Mouse (Mus musculus) limb, embryonic 10.5 days (tissue): Measurements from ENCODE around the gene Atf6b. TPM values are rescaled to one million over a fixed set of nuclear protein-coding genes. Genes with fewer than 3 reads are reported as not detected.
A peak's percentile ranks its signal among the peaks of the same experiment; 100 is the strongest.

Experiments
- DNase-seq: peaks from one replicate; pipeline ENCODE4 v3.0.0-alpha.2; 2017; ENCODE audit warnings: low spot score
- H3K27ac ChIP-seq: fragments of 300-500 bp; sonication (generic); 2 replicates; pipeline ENCODE4 v1.5.1; 2016; ENCODE audit warnings: mild to moderate bottlenecking
- H3K27me3 ChIP-seq: fragments of 300-500 bp; sonication (generic); 2 replicates; pipeline ENCODE4 v1.6.1; 2016; ENCODE audit warnings: low read depth, mild to moderate bottlenecking; ENCODE audit not compliant: poor library complexity, severe bottlenecking
- H3K36me3 ChIP-seq: fragments of 300-500 bp; sonication (generic); 2 replicates; pipeline ENCODE4 v1.6.1; 2016; ENCODE audit warnings: mild to moderate bottlenecking, moderate library complexity
- H3K4me1 ChIP-seq: fragments of 300-500 bp; sonication (generic); 2 replicates; pipeline ENCODE4 v1.6.1; 2016
- H3K4me3 ChIP-seq: fragments of 300-500 bp; sonication (generic); 2 replicates; pipeline ENCODE4 v1.5.1; 2016; ENCODE audit warnings: mild to moderate bottlenecking, moderate library complexity
- H3K9me3 ChIP-seq: fragments of 300-500 bp; sonication (generic); replicated peaks from 2 replicates; pipeline ENCODE4 v1.6.1; 2016; ENCODE audit warnings: mild to moderate bottlenecking
- WGBS: fragments of 180-500 bp; shearing (Covaris S2); methylation state at CpG from one replicate; pipeline ENCODE4 v1.1.7; 2016; 5-methylcytosine and 5-hydroxymethylcytosine counted together
- polyA plus RNA-seq: library from polyadenylated mRNA; unstranded; fragments of >200 nt; fragmentation: Nextera tagmentation; extraction: Ambion mirVana; gene quantifications from 2 replicates; pipeline ENCODE4 v1.2.1, GENCODE M21; 2016

The Atf6b gene
- polyA plus RNA-seq, 1 experiment from 2014 or later: 101 TPM

DNA sequence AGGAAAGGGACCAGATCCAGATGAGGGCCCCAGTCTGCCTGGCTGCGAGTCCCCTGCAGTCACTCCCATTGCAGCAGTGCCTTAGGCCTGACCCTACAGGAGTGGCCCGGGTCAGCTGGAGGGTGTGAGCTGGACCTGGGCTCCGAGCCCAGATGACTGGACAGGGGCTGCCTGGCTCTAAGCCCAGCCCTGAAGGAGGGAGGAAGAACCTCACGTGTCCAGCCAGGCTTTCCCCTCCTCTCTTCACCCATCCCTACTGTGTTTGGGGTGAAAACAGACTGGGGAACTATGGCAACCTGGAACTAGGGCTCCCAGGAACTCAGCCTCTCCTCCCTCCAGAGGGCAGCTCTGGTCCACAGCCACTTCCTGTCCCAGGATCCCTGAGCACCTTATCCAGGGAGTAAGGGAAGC lies 8.6 kb downstream of the Atf6b start:
- Histone ChIP-seq H3K36me3 (peaks cover 53% of the 10 kb centered on the region), H3K4me3 (no peak overlapping the region), H3K27ac (no peak overlapping the region), H3K4me1 (peaks cover 29% of the 10 kb centered on the region), H3K9me3 (no peaks in the 10 kb centered on the region), H3K27me3 (peaks cover 22% of the 10 kb centered on the region)
- 72% methylated on average over 4 of the region's 4 CpGs for WGBS
- no peak for DNase-seq

DNA sequence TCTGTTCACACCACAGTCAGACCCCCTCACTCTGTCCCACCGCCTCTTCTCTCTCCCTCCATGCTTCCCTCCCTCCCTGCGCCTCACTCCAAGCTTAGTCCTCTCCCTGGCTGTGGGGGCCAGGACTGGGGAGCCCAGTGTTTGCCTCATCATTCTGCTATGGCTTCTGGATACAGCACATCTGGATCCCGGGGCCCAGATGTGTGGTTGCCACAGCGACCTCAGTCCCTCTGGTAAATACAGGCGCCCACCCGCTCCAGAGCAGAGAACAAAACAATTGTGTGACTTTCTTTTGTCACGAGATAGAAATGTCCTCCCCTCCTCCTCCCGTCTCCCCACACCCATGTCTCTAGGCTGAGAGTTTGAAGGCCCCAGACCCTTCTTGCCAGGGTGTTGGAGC lies 9.7 kb downstream of the Atf6b start:
- peaks cover 43% of the 10 kb centered on the region for H3K36me3 ChIP-seq
- H3K4me3 ChIP-seq: no peak overlapping the region
- H3K4me1 ChIP-seq: peaks cover 40% of the 10 kb centered on the region
- no peak for DNase-seq
- peaks cover 33% of the 10 kb centered on the region for H3K27me3 ChIP-seq
- peak overlapping the region; percentile 36; the same call in 1 of the 2 replicates for H3K27ac ChIP-seq
- H3K9me3 ChIP-seq: no peaks in the 10 kb centered on the region
- WGBS: 73% methylated on average over 8 of the region's 8 CpGs

DNA sequence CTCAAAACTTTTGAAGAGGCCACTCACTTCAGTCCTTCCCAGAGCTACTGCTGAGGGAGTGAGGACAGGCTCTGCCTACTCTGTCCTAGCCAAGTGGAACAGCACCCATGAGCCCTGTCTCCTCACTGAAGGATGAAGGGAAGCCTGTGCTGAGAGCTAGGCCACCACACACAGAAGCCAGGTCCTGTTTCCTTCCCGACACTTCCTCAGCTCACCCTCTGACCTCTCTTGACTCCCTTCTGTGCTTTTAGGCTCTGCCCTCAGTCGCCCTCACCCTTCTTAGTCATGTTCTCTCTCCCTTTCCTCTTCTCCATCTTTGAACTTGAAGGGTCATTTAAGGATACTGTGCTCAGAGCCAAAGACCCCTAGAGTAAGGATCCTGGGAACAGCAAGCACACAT lies 10.3 kb downstream of the Atf6b start:
- no peak overlapping the region for H3K4me3 ChIP-seq
- DNase-seq: no peak
- H3K27me3 ChIP-seq: peaks cover 34% of the 10 kb centered on the region
- no peak overlapping the region for H3K27ac ChIP-seq
- peaks cover 36% of the 10 kb centered on the region for H3K36me3 ChIP-seq
- H3K9me3 ChIP-seq: no peaks in the 10 kb centered on the region
- WGBS: 28% methylated on average over 2 of the region's 2 CpGs
- H3K4me1 ChIP-seq: peaks cover 40% of the 10 kb centered on the region

DNA sequence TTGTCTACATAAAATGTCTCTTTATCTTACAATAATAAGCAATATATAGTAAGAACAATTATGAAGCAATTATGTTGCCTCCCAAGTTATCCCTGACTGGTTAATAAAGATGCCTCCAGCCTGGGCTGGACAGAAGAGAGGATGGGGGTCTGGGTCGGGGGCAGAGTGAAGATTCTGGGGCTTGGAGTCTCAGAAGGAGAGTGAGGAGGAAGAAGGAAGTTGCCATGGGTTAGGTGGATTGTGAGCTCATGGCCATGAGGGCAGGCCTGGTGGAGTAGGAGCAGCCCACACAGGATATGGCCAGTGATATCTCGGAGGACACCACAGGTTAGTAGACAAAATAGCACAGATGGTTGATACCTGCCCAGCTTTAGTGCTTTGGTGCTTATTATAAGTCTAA lies 11.2 kb downstream of the Atf6b start:
- Histone ChIP-seq H3K36me3 (peaks cover 28% of the 10 kb centered on the region), H3K9me3 (no peaks in the 10 kb centered on the region), H3K27me3 (peaks cover 38% of the 10 kb centered on the region), H3K27ac (no peak overlapping the region), H3K4me1 (peaks cover 40% of the 10 kb centered on the region), H3K4me3 (no peak overlapping the region)
- 85% methylated on average over 2 of the region's 2 CpGs for WGBS
- DNase-seq: no peak

DNA sequence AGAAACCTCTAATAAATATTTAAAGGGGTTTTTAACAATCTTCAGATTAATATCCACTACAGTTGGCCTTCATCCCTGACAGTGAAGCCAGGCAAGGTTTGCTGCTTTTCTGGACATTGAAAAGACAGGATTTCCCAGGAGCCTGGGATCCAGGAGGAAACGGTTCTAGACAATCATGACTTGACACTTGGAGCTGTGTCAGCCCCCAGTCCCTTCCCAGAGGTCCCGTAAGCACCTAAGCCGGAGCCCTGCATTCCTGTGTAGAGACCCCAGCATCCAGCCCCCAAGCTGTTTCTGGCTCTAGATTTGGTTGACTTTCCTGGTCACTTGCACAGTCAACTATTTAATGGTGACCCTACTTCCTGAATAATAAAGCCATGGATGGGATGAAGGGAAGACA lies 11.6 kb downstream of the Atf6b start:
- 85% methylated on average over 3 of the region's 3 CpGs for WGBS
- H3K36me3 ChIP-seq: peaks cover 23% of the 10 kb centered on the region
- H3K27ac ChIP-seq: no peak overlapping the region
- H3K27me3 ChIP-seq: peaks cover 41% of the 10 kb centered on the region
- no peak for DNase-seq
- H3K4me3 ChIP-seq: no peak overlapping the region
- peaks cover 40% of the 10 kb centered on the region for H3K4me1 ChIP-seq
- no peaks in the 10 kb centered on the region for H3K9me3 ChIP-seq

DNA sequence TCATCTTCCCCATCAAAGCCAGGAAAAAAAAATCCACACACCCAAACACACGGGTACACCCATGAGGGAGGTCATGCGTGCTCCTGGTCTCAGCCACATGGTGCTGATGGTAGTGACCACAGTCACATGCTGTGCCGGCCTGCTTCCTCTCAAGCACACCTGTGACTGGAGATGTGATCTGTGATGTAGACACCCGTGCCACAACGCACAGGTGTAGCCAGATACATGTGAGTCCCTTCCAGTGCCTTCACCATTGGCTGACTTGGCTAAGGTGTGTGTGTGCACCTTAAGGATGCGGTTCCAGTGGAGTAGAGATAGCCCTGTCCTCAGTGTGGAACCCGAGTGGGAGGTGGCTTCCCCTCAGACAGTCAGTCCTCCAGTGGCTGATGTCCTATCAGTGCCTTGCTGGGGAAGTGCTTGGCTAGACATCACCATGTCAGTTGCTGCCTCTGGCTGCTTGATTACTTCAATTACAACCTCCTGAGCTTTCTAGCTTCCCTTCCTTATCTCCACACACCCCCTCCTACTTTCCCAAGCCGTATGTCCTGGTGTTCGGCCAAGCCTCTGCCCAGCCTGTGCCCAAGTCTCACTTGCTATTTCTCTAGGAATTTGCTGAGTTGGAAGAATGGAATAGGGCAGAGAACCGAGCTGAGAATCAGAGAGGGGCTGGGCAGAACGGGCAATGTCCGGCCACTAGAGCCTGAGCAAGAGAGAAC lies 12.4 kb downstream of the Atf6b start:
- DNase-seq: no peak
- Histone ChIP-seq H3K36me3 (peaks cover 16% of the 10 kb centered on the region), H3K9me3 (no peaks in the 10 kb centered on the region), H3K27ac (no peak overlapping the region), H3K4me3 (no peak overlapping the region), H3K4me1 (peaks cover 40% of the 10 kb centered on the region), H3K27me3 (peaks cover 49% of the 10 kb centered on the region)
- WGBS: 67% methylated on average over 12 of the region's 12 CpGs

DNA sequence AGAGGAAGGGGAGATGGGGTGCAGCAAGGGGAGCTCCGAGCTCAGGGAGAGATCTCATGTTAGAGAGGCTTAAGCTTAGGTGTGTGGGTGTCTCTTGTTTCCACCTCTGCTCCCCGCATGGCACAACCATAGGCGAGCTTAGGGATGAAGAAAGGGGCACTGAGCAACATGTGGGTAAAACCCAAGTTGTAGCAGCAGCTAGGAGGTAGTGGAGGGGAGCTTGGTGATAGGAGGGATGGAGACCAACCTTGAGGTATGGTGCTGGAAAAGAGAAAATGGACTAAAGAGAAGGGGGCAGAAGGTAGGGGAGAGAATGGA lies 12.9 kb downstream of the Atf6b start:
- H3K36me3 ChIP-seq: peaks cover 11% of the 10 kb centered on the region
- peaks cover 40% of the 10 kb centered on the region for H3K4me1 ChIP-seq
- peaks cover 49% of the 10 kb centered on the region for H3K27me3 ChIP-seq
- WGBS: 63% methylated on average over 3 of the region's 3 CpGs
- H3K4me3 ChIP-seq: no peak overlapping the region
- H3K9me3 ChIP-seq: no peaks in the 10 kb centered on the region
- DNase-seq: no peak
- H3K27ac ChIP-seq: no peak overlapping the region

DNA sequence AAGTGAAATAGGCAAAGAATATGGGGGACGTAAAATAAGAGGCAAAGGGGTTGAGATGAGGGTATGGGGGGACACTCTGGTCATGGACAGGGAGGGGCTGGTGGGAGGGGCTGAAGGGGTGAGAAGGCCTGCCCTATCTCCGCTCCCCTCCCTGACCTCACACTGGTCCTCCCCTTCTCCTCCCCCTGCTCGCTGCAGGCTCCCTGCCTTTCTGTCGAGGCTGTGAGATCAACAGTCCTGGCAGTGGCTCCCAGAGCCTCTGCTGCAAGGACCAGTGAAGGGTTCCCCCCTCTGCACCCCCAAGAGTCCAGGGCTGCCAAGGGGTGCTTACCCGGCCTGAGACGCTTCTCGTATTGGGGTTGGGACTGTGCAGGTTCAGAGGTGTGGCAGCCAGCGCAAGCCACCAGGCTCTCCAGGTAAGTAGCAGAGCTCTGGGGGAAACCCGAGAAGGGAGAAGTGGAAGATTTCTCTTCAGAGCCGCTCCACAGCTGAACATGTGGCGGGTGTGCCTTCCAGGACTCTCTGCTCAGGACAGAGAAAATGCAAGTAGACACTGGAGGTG lies 13.4 kb downstream of the Atf6b start:
- Histone ChIP-seq H3K4me1 (peaks cover 37% of the 10 kb centered on the region), H3K4me3 (peak overlapping the region; percentile 30; the same call in 1 of the 2 replicates), H3K27ac (no peak overlapping the region), H3K36me3 (peaks cover 6% of the 10 kb centered on the region; the same call in 1 of the 2 replicates), H3K27me3 (peaks cover 51% of the 10 kb centered on the region), H3K9me3 (no peaks in the 10 kb centered on the region)
- no peak for DNase-seq
- WGBS: 39% methylated on average over 10 of the region's 11 CpGs

DNA sequence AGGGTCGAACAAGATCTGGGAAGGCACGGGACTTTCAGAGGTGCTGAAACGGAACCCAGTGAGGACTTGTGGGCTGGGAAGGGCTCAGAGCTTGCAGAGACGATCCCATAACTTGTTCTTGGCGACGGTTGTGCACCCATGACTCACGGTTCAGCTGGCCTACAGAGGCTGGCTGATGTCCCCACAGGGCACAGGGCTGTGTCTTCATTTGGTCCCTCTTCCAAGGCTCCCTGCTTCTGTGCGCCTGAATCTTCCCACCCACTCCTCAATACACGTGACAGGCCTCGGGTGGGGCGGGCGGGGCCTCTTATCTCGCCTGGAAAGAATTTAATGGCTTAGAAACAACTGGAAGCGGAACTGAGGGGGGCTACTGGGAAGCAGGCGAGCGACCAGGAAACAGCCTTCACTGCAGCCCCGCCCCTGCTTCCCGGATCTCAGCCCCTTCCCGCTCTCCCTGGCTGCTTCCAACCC lies 14.2 kb downstream of the Atf6b start:
- H3K27me3 ChIP-seq: peaks cover 54% of the 10 kb centered on the region
- H3K4me1 ChIP-seq: peaks cover 31% of the 10 kb centered on the region
- 7% methylated on average over 19 of the region's 19 CpGs for WGBS
- no peaks in the 10 kb centered on the region for H3K9me3 ChIP-seq
- H3K4me3 ChIP-seq: peak overlapping the region; percentile 30
- H3K27ac ChIP-seq: no peak overlapping the region
- 0 out of 2 replicates have a peak, but pooled peaks cover 2% of the 10 kb centered on the region for H3K36me3 ChIP-seq
- no peak for DNase-seq

DNA sequence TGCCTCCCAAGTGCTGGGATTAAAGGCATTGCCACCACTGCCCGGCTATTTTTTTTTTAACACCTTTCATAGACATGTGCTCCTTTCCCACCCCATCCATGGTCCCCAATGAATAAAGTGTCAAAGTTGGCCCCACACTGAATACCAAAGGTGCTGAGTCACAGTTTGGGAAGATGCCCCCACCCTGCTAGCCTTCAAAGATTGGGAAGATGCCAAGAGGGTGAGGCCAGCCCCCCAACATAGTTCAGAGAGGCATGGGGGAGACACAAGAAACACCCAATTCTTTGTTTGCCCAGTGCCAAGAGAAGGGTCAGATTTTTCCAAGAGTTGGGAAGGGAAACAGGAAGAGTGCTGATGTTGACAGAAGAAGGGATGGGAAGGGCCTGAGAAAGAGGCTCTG lies 15.5 kb downstream of the Atf6b start:
- peaks cover 54% of the 10 kb centered on the region for H3K27me3 ChIP-seq
- WGBS: 79% methylated on average over 1 of the region's 1 CpGs

DNA sequence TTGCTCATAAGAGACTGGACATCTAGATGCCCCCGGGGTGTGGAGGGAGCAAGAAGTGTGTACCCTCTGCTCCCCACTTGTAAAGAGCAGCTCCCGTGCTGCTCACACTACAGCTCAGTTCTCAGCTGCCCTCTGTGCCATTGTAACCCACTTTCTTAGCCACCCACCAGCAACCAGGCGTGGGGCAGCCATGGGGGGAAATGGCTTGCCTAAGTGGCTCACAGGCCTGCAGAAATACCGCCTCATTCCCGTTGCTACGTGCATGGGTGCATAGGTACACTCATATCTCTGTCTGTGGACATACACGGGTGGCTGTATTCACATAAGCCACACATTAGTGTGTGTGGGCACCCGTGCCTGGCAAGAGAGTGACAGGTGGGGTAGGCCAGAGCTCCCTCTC lies 16.0 kb downstream of the Atf6b start:
- peaks cover 15% of the 10 kb centered on the region for H3K4me1 ChIP-seq

More for the DNA sequence above, 15.5 kb downstream of the Atf6b start:
- Histone ChIP-seq H3K4me3 (no peak overlapping the region), H3K9me3 (no peaks in the 10 kb centered on the region), H3K27ac (no peak overlapping the region), H3K36me3 (no peaks in the 10 kb centered on the region), H3K4me1 (peaks cover 17% of the 10 kb centered on the region)
- DNase-seq: no peak

DNA sequence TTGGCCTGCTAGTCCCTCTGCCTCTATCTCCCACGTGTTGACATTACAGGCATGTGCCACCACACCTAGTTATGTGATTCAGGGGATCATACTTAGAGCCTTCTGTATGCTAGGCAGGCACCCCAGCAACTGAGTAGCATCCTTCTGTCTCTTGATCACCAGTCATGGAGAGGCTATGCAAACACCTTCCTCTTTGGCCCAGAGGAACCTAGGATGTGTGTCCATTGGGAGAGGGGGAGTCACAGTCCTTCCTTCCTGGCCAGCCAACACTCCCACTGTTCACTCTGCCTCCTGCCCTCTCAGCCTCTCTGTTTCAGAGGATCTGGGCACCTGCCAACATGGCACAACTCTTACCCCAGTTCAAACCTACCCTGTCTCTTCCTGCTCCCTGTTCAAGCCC lies 16.6 kb downstream of the Atf6b start:
- Histone ChIP-seq H3K36me3 (no peaks in the 10 kb centered on the region), H3K27me3 (peaks cover 58% of the 10 kb centered on the region), H3K4me3 (no peak overlapping the region), H3K4me1 (peaks cover 15% of the 10 kb centered on the region), H3K27ac (no peak overlapping the region), H3K9me3 (no peaks in the 10 kb centered on the region)
- 40% methylated on average over 1 of the region's 1 CpGs for WGBS
- DNase-seq: no peak

More for the DNA sequence above, 16.0 kb downstream of the Atf6b start:
- no peak for DNase-seq
- 82% methylated on average over 8 of the region's 8 CpGs for WGBS
- Histone ChIP-seq H3K27me3 (peaks cover 57% of the 10 kb centered on the region), H3K36me3 (no peaks in the 10 kb centered on the region), H3K9me3 (no peaks in the 10 kb centered on the region), H3K27ac (no peak overlapping the region), H3K4me3 (no peak overlapping the region)

DNA sequence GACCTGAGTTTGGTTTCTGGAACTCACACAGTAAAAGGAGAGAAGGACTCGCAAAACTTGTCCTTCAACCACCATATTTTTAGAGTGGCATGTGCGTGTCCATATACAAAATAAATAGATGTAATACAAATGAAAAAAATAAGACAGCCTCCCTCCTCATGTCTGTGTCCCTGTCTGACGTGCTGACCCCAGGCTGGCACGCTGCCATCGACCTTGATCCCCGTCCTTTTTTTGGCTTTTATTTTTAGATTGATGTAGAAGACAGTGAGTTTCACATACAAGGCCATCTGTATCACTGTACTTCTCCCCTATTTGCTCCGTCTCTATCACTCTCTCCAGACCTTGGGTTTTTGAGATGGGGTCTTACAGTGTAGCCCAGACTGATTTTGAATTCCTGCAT lies 17.5 kb downstream of the Atf6b start:
- H3K4me1 ChIP-seq: peaks cover 15% of the 10 kb centered on the region
- peaks cover 58% of the 10 kb centered on the region for H3K27me3 ChIP-seq
- DNase-seq: no peak
- H3K36me3 ChIP-seq: no peaks in the 10 kb centered on the region
- H3K27ac ChIP-seq: no peak overlapping the region
- WGBS: 84% methylated on average over 7 of the region's 7 CpGs
- no peaks in the 10 kb centered on the region for H3K9me3 ChIP-seq
- H3K4me3 ChIP-seq: no peak overlapping the region
